Mouse (Mus musculus): ENCODE results near the gene Unc13b. TPM values are rescaled to one million over a fixed set of nuclear protein-coding genes. Genes with fewer than 3 reads are reported as not detected.
A peak's percentile ranks its signal among the peaks of the same experiment; 100 is the strongest.

Gene Unc13b
- polyA plus RNA-seq, 1 experiment: 0.92 TPM

GRCm38 (mm10) chr4:43030352-43030751, 28.4 kb upstream of the Unc13b start:
- no peaks in the 10 kb centered on the region for H3K27me3 ChIP-seq (ENCODE audit: control insufficient read depth, insufficient read depth, low read length)
- peaks cover 2% of the 10 kb centered on the region; the same call in 1 of the 2 replicates for H3K4me1 ChIP-seq (ENCODE audit: control insufficient read depth, insufficient read depth, insufficient read length)
- H3K4me3 ChIP-seq (ENCODE audit: extremely low read depth, insufficient read depth, insufficient read length): peak overlapping the region; percentile 87; the same call in 1 of the 2 replicates
- WGBS: 84% methylated on average over 9 of the region's 9 CpGs
- H3K27ac ChIP-seq (ENCODE audit: insufficient read depth, low read length): no peak overlapping the region
- peaks cover 15% of the 10 kb centered on the region for H3K36me3 ChIP-seq (ENCODE audit: control insufficient read depth, insufficient read depth, low read length)
- TF ChIP-seq CTCF (IDR thresholded peaks at IDR 0.05; ENCODE audit: extremely low read depth, insufficient read depth, insufficient read length, insufficient replicate concordance): no peak
- no peak for TF ChIP-seq POLR2A (IDR thresholded peaks at IDR 0.05; ENCODE audit: low read depth, low read length)
- DNase-seq (ENCODE audit: low read depth in 1 of 2, low spot score in 2 of 2): no peak

GRCm38 (mm10) chr4:43030780-43031230, 27.9 kb upstream of the Unc13b start:
- H3K27ac ChIP-seq (ENCODE audit: insufficient read depth, low read length): peak overlapping the region; percentile 66
- no peaks in the 10 kb centered on the region for H3K27me3 ChIP-seq (ENCODE audit: control insufficient read depth, insufficient read depth, low read length)
- peak in 1 of 2 experiments; percentile 27 for DNase-seq (ENCODE audit: low read depth in 1 of 2, low spot score in 2 of 2)
- no peak for TF ChIP-seq CTCF (IDR thresholded peaks at IDR 0.05; ENCODE audit: extremely low read depth, insufficient read depth, insufficient read length, insufficient replicate concordance)
- TF ChIP-seq POLR2A (IDR thresholded peaks at IDR 0.05; ENCODE audit: low read depth, low read length): no peak
- H3K4me1 ChIP-seq (ENCODE audit: control insufficient read depth, insufficient read depth, insufficient read length): peaks cover 2% of the 10 kb centered on the region; the same call in 1 of the 2 replicates
- H3K4me3 ChIP-seq (ENCODE audit: extremely low read depth, insufficient read depth, insufficient read length): peak overlapping the region; percentile 87
- H3K36me3 ChIP-seq (ENCODE audit: control insufficient read depth, insufficient read depth, low read length): peaks cover 15% of the 10 kb centered on the region
- WGBS: 4% methylated on average over 28 of the region's 28 CpGs

GRCm38 (mm10) chr4:43031237-43031995, 27.3 kb upstream of the Unc13b start, which contains the start of gene Stoml2:
Gene Stoml2 (minus strand): TSS chr4:43031710.
- TF ChIP-seq POLR2A (IDR thresholded peaks at IDR 0.05; ENCODE audit: low read depth, low read length): peak; percentile 70
- TF ChIP-seq CTCF (IDR thresholded peaks at IDR 0.05; ENCODE audit: extremely low read depth, insufficient read depth, insufficient read length, insufficient replicate concordance): no peak
- WGBS: 3% methylated on average over 38 of the region's 38 CpGs

GRCm38 (mm10) chr4:43032501-43032900, 26.3 kb upstream of the Unc13b start:
- Histone ChIP-seq H3K4me1 (ENCODE audit: control insufficient read depth, insufficient read depth, insufficient read length) (peaks cover 2% of the 10 kb centered on the region; the same call in 1 of the 2 replicates), H3K27ac (ENCODE audit: insufficient read depth, low read length) (no peak overlapping the region), H3K27me3 (ENCODE audit: control insufficient read depth, insufficient read depth, low read length) (no peaks in the 10 kb centered on the region), H3K4me3 (ENCODE audit: extremely low read depth, insufficient read depth, insufficient read length) (no peak overlapping the region), H3K36me3 (ENCODE audit: control insufficient read depth, insufficient read depth, low read length) (peaks cover 13% of the 10 kb centered on the region)
- 85% methylated on average over 1 of the region's 1 CpGs for WGBS
- no peak for DNase-seq (ENCODE audit: low read depth in 1 of 2, low spot score in 2 of 2)
- no peak for TF ChIP-seq POLR2A (IDR thresholded peaks at IDR 0.05; ENCODE audit: low read depth, low read length)
- TF ChIP-seq CTCF (IDR thresholded peaks at IDR 0.05; ENCODE audit: extremely low read depth, insufficient read depth, insufficient read length, insufficient replicate concordance): no peak

More at GRCm38 (mm10) chr4:43031237-43031995, 27.3 kb upstream of the Unc13b start, which contains the start of gene Stoml2:
- H3K4me1 ChIP-seq (ENCODE audit: control insufficient read depth, insufficient read depth, insufficient read length): peaks cover 2% of the 10 kb centered on the region; the same call in 1 of the 2 replicates
- peak; percentile 81 to 90 for DNase-seq (ENCODE audit: low read depth in 1 of 2, low spot score in 2 of 2)
- peak within 1 kb of the TSS; percentile 66 for H3K27ac ChIP-seq (ENCODE audit: insufficient read depth, low read length)
- no peaks in the 10 kb centered on the region for H3K27me3 ChIP-seq (ENCODE audit: control insufficient read depth, insufficient read depth, low read length)
- peak within 1 kb of the TSS; percentile 87 for H3K4me3 ChIP-seq (ENCODE audit: extremely low read depth, insufficient read depth, insufficient read length)
- peaks cover 16% of the 10 kb centered on the region for H3K36me3 ChIP-seq (ENCODE audit: control insufficient read depth, insufficient read depth, low read length)

GRCm38 (mm10) chr4:43033481-43033880, 25.3 kb upstream of the Unc13b start:
- TF ChIP-seq POLR2A (IDR thresholded peaks at IDR 0.05; ENCODE audit: low read depth, low read length): no peak
- TF ChIP-seq CTCF (IDR thresholded peaks at IDR 0.05; ENCODE audit: extremely low read depth, insufficient read depth, insufficient read length, insufficient replicate concordance): no peak
- Histone ChIP-seq H3K27me3 (ENCODE audit: control insufficient read depth, insufficient read depth, low read length) (no peaks in the 10 kb centered on the region), H3K36me3 (ENCODE audit: control insufficient read depth, insufficient read depth, low read length) (peaks cover 7% of the 10 kb centered on the region; the same call in 1 of the 2 replicates), H3K4me3 (ENCODE audit: extremely low read depth, insufficient read depth, insufficient read length) (no peak overlapping the region), H3K4me1 (ENCODE audit: control insufficient read depth, insufficient read depth, insufficient read length) (peaks cover 2% of the 10 kb centered on the region; the same call in 1 of the 2 replicates), H3K27ac (ENCODE audit: insufficient read depth, low read length) (no peak overlapping the region)
- no peak for DNase-seq (ENCODE audit: low read depth in 1 of 2, low spot score in 2 of 2)
- WGBS: 94% methylated on average over 14 of the region's 14 CpGs

- no peak for TF ChIP-seq CTCF (IDR thresholded peaks at IDR 0.05; ENCODE audit: extremely low read depth, insufficient read depth, insufficient read length, insufficient replicate concordance)
- no peak for TF ChIP-seq POLR2A (IDR thresholded peaks at IDR 0.05; ENCODE audit: low read depth, low read length)
- H3K36me3 ChIP-seq (ENCODE audit: control insufficient read depth, insufficient read depth, low read length): peaks cover 1% of the 10 kb centered on the region; the same call in 1 of the 2 replicates
- no peak overlapping the region for H3K4me3 ChIP-seq (ENCODE audit: extremely low read depth, insufficient read depth, insufficient read length)
- no peak overlapping the region for H3K27ac ChIP-seq (ENCODE audit: insufficient read depth, low read length)
- H3K4me1 ChIP-seq (ENCODE audit: control insufficient read depth, insufficient read depth, insufficient read length): peaks cover 15% of the 10 kb centered on the region; the same call in 1 of the 2 replicates
- no peak for DNase-seq (ENCODE audit: low read depth in 1 of 2, low spot score in 2 of 2)
- WGBS: 90% methylated on average over 6 of the region's 6 CpGs
- H3K27me3 ChIP-seq (ENCODE audit: control insufficient read depth, insufficient read depth, low read length): no peaks in the 10 kb centered on the region
These were observed 22.9 kb upstream of the Unc13b start for GRCm38 (mm10) chr4:43035851-43036250.

Measured in spleen, adult 2 months (tissue).